Mouse (Mus musculus) lung, adult 2 months (tissue): Measurements from ENCODE around the gene Pcsk1n.

Source experiments
- CTCF ChIP-seq: fragments of 200-500 bp; IDR thresholded peaks from 2 replicates; pipeline ENCODE4 v1.5.1; 2011; ENCODE audit warnings: mild to moderate bottlenecking, low read length, control low read depth; ENCODE audit not compliant: insufficient read depth
- POLR2A ChIP-seq: fragments of 200-500 bp; IDR thresholded peaks from 2 replicates; pipeline ENCODE4 v1.6.1; 2011; ENCODE audit warnings: low read depth, mild to moderate bottlenecking, control low read depth, low read length, borderline replicate concordance; ENCODE audit errors: extremely low read depth

DNA sequence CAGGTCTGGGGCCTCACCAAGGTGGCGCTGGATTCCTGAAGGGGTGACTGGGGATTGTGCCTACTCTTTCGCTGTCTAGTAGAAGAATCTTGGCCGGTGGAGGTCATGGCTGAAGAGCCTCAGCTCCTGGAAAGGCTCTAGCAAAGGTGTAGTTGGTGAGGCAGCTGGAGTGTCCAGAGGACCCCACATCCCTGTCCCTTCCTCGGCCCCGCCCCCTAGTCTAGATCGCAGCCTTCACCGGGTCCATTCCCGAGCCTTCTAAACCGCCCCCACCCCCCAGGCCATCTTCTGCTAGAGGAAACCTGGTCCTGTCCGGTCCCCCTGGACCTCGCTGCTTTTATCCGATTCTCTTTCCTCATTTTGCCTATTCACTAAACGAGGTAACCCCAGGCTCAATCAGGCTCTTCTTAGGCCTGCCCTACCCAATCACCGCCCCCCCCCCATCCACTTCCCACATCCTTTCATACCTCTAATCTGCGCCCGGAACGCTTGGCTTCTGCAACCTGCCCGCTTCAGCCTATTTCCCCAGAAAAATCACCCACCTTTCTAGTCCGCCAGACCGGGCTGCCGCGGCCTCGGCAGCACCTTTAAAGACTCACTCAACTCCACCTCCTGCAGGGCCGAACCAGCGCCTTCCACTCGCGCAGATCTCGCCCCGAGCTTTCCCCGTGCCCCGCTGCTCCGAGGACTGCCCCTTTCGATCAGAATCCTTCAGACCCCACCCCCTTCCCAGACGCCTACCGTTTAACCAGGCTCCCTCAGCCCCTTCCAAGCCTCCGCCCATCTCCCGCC lies 27.7 kb downstream of the Pcsk1n start, which contains the start of gene Hdac6:
- TF ChIP-seq CTCF (no peak), POLR2A (peak; percentile 55; the same call in 1 of the 2 replicates)
